Comparison of ENCODE assay signal across 8 mouse cellular contexts in the genomic region with DNA sequence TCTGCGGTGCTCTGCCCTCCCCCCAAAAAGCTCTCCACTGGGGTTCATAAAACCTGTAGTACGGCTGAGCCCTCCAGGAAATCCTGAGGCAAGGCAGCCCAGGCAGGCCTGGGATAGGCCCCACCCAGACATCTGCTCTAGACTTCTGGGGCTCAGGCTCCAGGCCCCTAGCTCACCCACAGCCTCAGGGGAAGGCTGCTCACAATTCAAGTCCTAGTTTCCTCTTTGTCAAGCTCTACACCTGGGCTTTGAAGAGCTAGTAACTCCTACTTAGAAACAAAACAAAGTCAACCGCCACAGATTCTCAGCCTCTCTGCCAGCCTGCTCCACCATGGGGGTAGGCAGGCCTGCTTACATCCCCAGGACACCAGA. TPM values are rescaled to one million over a fixed set of nuclear protein-coding genes. Genes with fewer than 3 reads are reported as not detected.
DNase-seq lines count a peak whose midpoint lies in the region; ATAC-seq and TF ChIP-seq lines count a peak whose summit lies in the region.
"Had no signal": no experiment of that assay in that cellular context is flagged by ENCODE, and none has a peak within 500 bp of the region (broad histone marks: within the 10 kb centered on the region; RNA-seq: fewer than 3 reads in every experiment).

No protein-coding gene starts in this region.

- H3K4me2 ChIP-seq in embryonic facial prominence, embryonic 14.5 days (ENCODE audit: low read depth, low read length) = peak overlapping the region; percentile 43
- peak overlapping the region; percentile 41 for H3K4me2 ChIP-seq in intestine, embryonic 14.5 days (ENCODE audit: low read length)
- peak overlapping the region; percentile 40 for H3K4me2 ChIP-seq in lung, embryonic 16.5 days (ENCODE audit: low read depth, low read length)

- H3K27me3 ChIP-seq in ES-Bruce4 (ENCODE audit: control insufficient read depth, insufficient read depth, low read length, poor library complexity, severe bottlenecking) = no peaks in the 10 kb centered on the region
- H3K27me3 ChIP-seq in embryonic facial prominence, embryonic 14.5 days (replicated peaks; ENCODE audit: control insufficient read depth, insufficient read depth, low read length) = no peaks in the 10 kb centered on the region
- H3K27me3 ChIP-seq in intestine, embryonic 14.5 days (replicated peaks; ENCODE audit: control insufficient read depth, insufficient read depth, low read length) = no peaks in the 10 kb centered on the region
- no peaks in the 10 kb centered on the region for H3K27me3 ChIP-seq in lung, embryonic 16.5 days (ENCODE audit: control insufficient read depth, insufficient read depth, low read depth, low read length)
- no peaks in the 10 kb centered on the region for H3K27me3 ChIP-seq in thymus, adult 2 months (ENCODE audit: control insufficient read depth, insufficient read depth, low read length)

- peak; percentile 82; the same call in 1 of the 2 replicates for TF ChIP-seq EP300 in ES-Bruce4 (IDR thresholded peaks at IDR 0.05; ENCODE audit: insufficient read depth, low read depth, low read length)

- no peak for TF ChIP-seq CTCF in ES-Bruce4 (IDR thresholded peaks at IDR 0.05; ENCODE audit: low read depth, low read length)
- no peak for TF ChIP-seq CTCF in thymus, adult 2 months (IDR thresholded peaks at IDR 0.05; ENCODE audit: borderline replicate concordance, control insufficient read depth, extremely low read depth, insufficient read depth, low read length, poor library complexity)

- H3K4me3 ChIP-seq in ES-Bruce4 (ENCODE audit: low read depth, low read length) = 0 out of 2 replicates have a peak overlapping the region, but pooled peaks have one; percentile 5
- H3K4me3 ChIP-seq in embryonic facial prominence, embryonic 14.5 days (ENCODE audit: low read depth, low read length) = peak overlapping the region; percentile 13; the same call in 1 of the 2 replicates
- H3K4me3 ChIP-seq in intestine, embryonic 14.5 days (ENCODE audit: low read depth, low read length) = peak overlapping the region; percentile 13; the same call in 1 of the 2 replicates
- peak overlapping the region; percentile 19 for H3K4me3 ChIP-seq in lung, embryonic 16.5 days (ENCODE audit: low read length)
- peak overlapping the region; percentile 16 for H3K4me3 ChIP-seq in thymus, adult 2 months (ENCODE audit: control insufficient read depth, insufficient read depth, low read length)

- peak; percentile 48 for DNase-seq in A20 (ENCODE audit: low read depth, low spot score)
- peak; percentile 87 for DNase-seq in embryonic facial prominence, embryonic 14.5 days (ENCODE audit: low spot score)
- DNase-seq in intestine, embryonic 14.5 days (ENCODE audit: low spot score) = peak; percentile 74
- DNase-seq in thymus, adult 2 months = peak; percentile 76
- no peak for DNase-seq in spleen, postnatal 14 days (ENCODE audit: low spot score in 2 of 2)

- H3K4me1 ChIP-seq in ES-Bruce4 (ENCODE audit: control insufficient read depth, insufficient read depth, low read length) = no peaks in the 10 kb centered on the region
- peaks cover 33% of the 10 kb centered on the region for H3K4me1 ChIP-seq in embryonic facial prominence, embryonic 14.5 days (ENCODE audit: control insufficient read depth, insufficient read depth, low read length)
- peaks cover 36% of the 10 kb centered on the region for H3K4me1 ChIP-seq in intestine, embryonic 14.5 days (replicated peaks; ENCODE audit: control insufficient read depth, insufficient read depth, low read length)
- H3K4me1 ChIP-seq in lung, embryonic 16.5 days (replicated peaks; ENCODE audit: control insufficient read depth, insufficient read depth, low read length) = peaks cover 39% of the 10 kb centered on the region
- H3K4me1 ChIP-seq in thymus, adult 2 months (replicated peaks; ENCODE audit: control insufficient read depth, insufficient read depth, low read length) = peaks cover 36% of the 10 kb centered on the region

- peaks cover 21% of the 10 kb centered on the region for H3K36me3 ChIP-seq in ES-Bruce4 (ENCODE audit: control insufficient read depth, insufficient read depth, low read length, poor library complexity, severe bottlenecking)
- H3K36me3 ChIP-seq in embryonic facial prominence, embryonic 14.5 days (ENCODE audit: control insufficient read depth, insufficient read depth, low read length) = peaks cover 42% of the 10 kb centered on the region
- peaks cover 38% of the 10 kb centered on the region for H3K36me3 ChIP-seq in intestine, embryonic 14.5 days (ENCODE audit: control insufficient read depth, insufficient read depth, low read length)
- H3K36me3 ChIP-seq in lung, embryonic 16.5 days (ENCODE audit: control insufficient read depth, insufficient read depth, low read length) = peaks cover 37% of the 10 kb centered on the region
- peaks cover 39% of the 10 kb centered on the region for H3K36me3 ChIP-seq in thymus, adult 2 months (ENCODE audit: control insufficient read depth, insufficient read depth, low read length)

- WGBS in embryonic facial prominence, embryonic 14.5 days = 28% methylated on average over 3 of the region's 3 CpGs
- WGBS in intestine, embryonic 14.5 days = 18% methylated on average over 3 of the region's 3 CpGs
- 19% methylated on average over 3 of the region's 3 CpGs for WGBS in lung, embryonic 16.5 days
- 5% methylated on average over 3 of the region's 3 CpGs for WGBS in thymus, adult 2 months

- H3K27ac ChIP-seq in ES-Bruce4 (ENCODE audit: insufficient read depth, low read length) = peak overlapping the region; percentile 86
- H3K27ac ChIP-seq in embryonic facial prominence, embryonic 14.5 days (replicated peaks; ENCODE audit: low read depth, low read length) = peak overlapping the region; percentile 77
- peak overlapping the region; percentile 79 for H3K27ac ChIP-seq in intestine, embryonic 14.5 days (ENCODE audit: low read depth)
- peak overlapping the region; percentile 77 for H3K27ac ChIP-seq in lung, embryonic 16.5 days (ENCODE audit: low read length)
- peak overlapping the region; percentile 95 for H3K27ac ChIP-seq in thymus, adult 2 months (ENCODE audit: control insufficient read depth, insufficient read depth, low read length)

- ATAC-seq in embryonic facial prominence, embryonic 14.5 days (ENCODE audit: low read depth) = no peak; the same call in 1 of the 2 replicates
- ATAC-seq in intestine, embryonic 14.5 days (replicated peaks; ENCODE audit: low FRiP score, low TSS enrichment, low read depth) = no peak
- ATAC-seq in lung, embryonic 16.5 days (ENCODE audit: low read depth) = no peak

- TF ChIP-seq POLR2A in ES-Bruce4 (IDR thresholded peaks at IDR 0.05; ENCODE audit: insufficient read depth, low read length) = no peak
- TF ChIP-seq POLR2A in thymus, adult 2 months (IDR thresholded peaks at IDR 0.05; ENCODE audit: control insufficient read depth, extremely low read depth, insufficient read depth, low read length, poor library complexity) = no peak

- no peaks in the 10 kb centered on the region for H3K9me3 ChIP-seq in ES-Bruce4 (replicated peaks; ENCODE audit: control insufficient read depth, insufficient read depth, low read length, poor library complexity, severe bottlenecking)
- H3K9me3 ChIP-seq in embryonic facial prominence, embryonic 14.5 days (ENCODE audit: control insufficient read depth, low read length) = no peaks in the 10 kb centered on the region
- H3K9me3 ChIP-seq in intestine, embryonic 14.5 days (ENCODE audit: control insufficient read depth, low read length) = no peaks in the 10 kb centered on the region
- no peaks in the 10 kb centered on the region for H3K9me3 ChIP-seq in lung, embryonic 16.5 days (ENCODE audit: control insufficient read depth, low read length)

- 0 out of 2 replicates have a peak overlapping the region, but pooled peaks have one; percentile 24 for H3K9ac ChIP-seq in ES-Bruce4 (ENCODE audit: low read depth, poor library complexity, severe bottlenecking)
- peak overlapping the region; percentile 35 for H3K9ac ChIP-seq in embryonic facial prominence, embryonic 14.5 days (ENCODE audit: low read depth, low read length)
- peak overlapping the region; percentile 2; the same call in 1 of the 2 replicates for H3K9ac ChIP-seq in intestine, embryonic 14.5 days (ENCODE audit: low read length)
- peak overlapping the region; percentile 40 for H3K9ac ChIP-seq in lung, embryonic 16.5 days (ENCODE audit: low read length)

RNA-seq across cellular contexts. Expression of a gene that starts 3.7 kb away (rescaled TPM):
- 75.6 and 78.1 TPM in 2 replicates for polyA plus RNA-seq in ES-Bruce4 (2011; ENCODE audit: insufficient read depth, insufficient read length, low read depth, missing spikeins)
- 87.6 and 102 TPM in 2 replicates for polyA plus RNA-seq in embryonic facial prominence, embryonic 14.5 days (2014; fragmentation: Nextera tagmentation; extraction: Ambion mirVana)
- polyA plus RNA-seq in intestine, embryonic 14.5 days (2014; fragmentation: Nextera tagmentation; extraction: Ambion mirVana) = 64.4 and 72.4 TPM in 2 replicates
- 69.3 and 71.4 TPM in 2 replicates for polyA plus RNA-seq in lung, embryonic 16.5 days (2015; fragmentation: Nextera tagmentation; extraction: Ambion mirVana)
- 552 and 570 TPM in 2 replicates for polyA plus RNA-seq in thymus, adult 2 months (2012; rRNA removed)

RNA-seq across cellular contexts. Expression of a gene that starts 7.4 kb away (rescaled TPM):
- 0.44 and 0.45 TPM in 2 replicates for polyA plus RNA-seq in ES-Bruce4 (2011; ENCODE audit: insufficient read depth, insufficient read length, low read depth, missing spikeins)
- polyA plus RNA-seq in embryonic facial prominence, embryonic 14.5 days (2014; fragmentation: Nextera tagmentation; extraction: Ambion mirVana) = 0.24 and 0.74 TPM in 2 replicates
- polyA plus RNA-seq in intestine, embryonic 14.5 days (2014; fragmentation: Nextera tagmentation; extraction: Ambion mirVana) = 0.16 and 0.26 TPM in 2 replicates
- 0.26 and 0.29 TPM in 2 replicates for polyA plus RNA-seq in lung, embryonic 16.5 days (2015; fragmentation: Nextera tagmentation; extraction: Ambion mirVana)
- 0.42 and 0.47 TPM in 2 replicates for polyA plus RNA-seq in thymus, adult 2 months (2012; rRNA removed)

RNA-seq across cellular contexts. Expression of a gene that starts 13.1 kb away (rescaled TPM):
- 170 and 188 TPM in 2 replicates for polyA plus RNA-seq in ES-Bruce4 (2011; ENCODE audit: insufficient read depth, insufficient read length, low read depth, missing spikeins)
- polyA plus RNA-seq in embryonic facial prominence, embryonic 14.5 days (2014; fragmentation: Nextera tagmentation; extraction: Ambion mirVana) = 231 and 259 TPM in 2 replicates
- 248 and 256 TPM in 2 replicates for polyA plus RNA-seq in intestine, embryonic 14.5 days (2014; fragmentation: Nextera tagmentation; extraction: Ambion mirVana)
- polyA plus RNA-seq in lung, embryonic 16.5 days (2015; fragmentation: Nextera tagmentation; extraction: Ambion mirVana) = 242 and 250 TPM in 2 replicates
- 53.9 and 56.1 TPM in 2 replicates for polyA plus RNA-seq in thymus, adult 2 months (2012; rRNA removed)

RNA-seq across cellular contexts. Expression of a gene that starts 13.2 kb away (rescaled TPM):
- polyA plus RNA-seq in ES-Bruce4 (2011; ENCODE audit: insufficient read depth, insufficient read length, low read depth, missing spikeins) = 139 and 156 TPM in 2 replicates
- polyA plus RNA-seq in embryonic facial prominence, embryonic 14.5 days (2014; fragmentation: Nextera tagmentation; extraction: Ambion mirVana) = 47.9 and 58.1 TPM in 2 replicates
- 65.1 and 69.9 TPM in 2 replicates for polyA plus RNA-seq in intestine, embryonic 14.5 days (2014; fragmentation: Nextera tagmentation; extraction: Ambion mirVana)
- 42.9 and 48.7 TPM in 2 replicates for polyA plus RNA-seq in lung, embryonic 16.5 days (2015; fragmentation: Nextera tagmentation; extraction: Ambion mirVana)
- polyA plus RNA-seq in thymus, adult 2 months (2012; rRNA removed) = 23.7 and 25.3 TPM in 2 replicates

RNA-seq across cellular contexts. Expression of a gene that starts 32.6 kb away (rescaled TPM):
- not detected in 2 replicates for polyA plus RNA-seq in ES-Bruce4 (2011; ENCODE audit: insufficient read depth, insufficient read length, low read depth, missing spikeins)
- polyA plus RNA-seq in embryonic facial prominence, embryonic 14.5 days (2014; fragmentation: Nextera tagmentation; extraction: Ambion mirVana) = not detected in 2 replicates
- polyA plus RNA-seq in intestine, embryonic 14.5 days (2014; fragmentation: Nextera tagmentation; extraction: Ambion mirVana) = not detected in 2 replicates
- not detected in 2 replicates for polyA plus RNA-seq in lung, embryonic 16.5 days (2015; fragmentation: Nextera tagmentation; extraction: Ambion mirVana)
- 0.74 and 1.7 TPM in 2 replicates for polyA plus RNA-seq in thymus, adult 2 months (2012; rRNA removed)
- polyA plus RNA-seq: gonadal fat pad, adult 2 months had no signal

Comparison
In these comparisons a context has a peak if more than half of its experiments do, and no peak if none do; other contexts are left out.
1. DNase-seq: peak in A20 (single experiment), embryonic facial prominence, embryonic 14.5 days (single experiment), intestine, embryonic 14.5 days (single experiment) and thymus, adult 2 months (single experiment); none in spleen, postnatal 14 days (0 of 2).
2. Peak in every context shown above with its lines, with median percentiles within 50 percentile points of each other: H3K27ac ChIP-seq, H3K4me3 ChIP-seq, H3K9ac ChIP-seq and H3K4me2 ChIP-seq.